Mouse (Mus musculus): ENCODE results near the gene Efcab11. TPM values are rescaled to one million over a fixed set of nuclear protein-coding genes. Genes with fewer than 3 reads are reported as not detected.

Gene Efcab11
- polyA plus RNA-seq, 1 experiment from 2014 or later: 5.7 TPM

DNA sequence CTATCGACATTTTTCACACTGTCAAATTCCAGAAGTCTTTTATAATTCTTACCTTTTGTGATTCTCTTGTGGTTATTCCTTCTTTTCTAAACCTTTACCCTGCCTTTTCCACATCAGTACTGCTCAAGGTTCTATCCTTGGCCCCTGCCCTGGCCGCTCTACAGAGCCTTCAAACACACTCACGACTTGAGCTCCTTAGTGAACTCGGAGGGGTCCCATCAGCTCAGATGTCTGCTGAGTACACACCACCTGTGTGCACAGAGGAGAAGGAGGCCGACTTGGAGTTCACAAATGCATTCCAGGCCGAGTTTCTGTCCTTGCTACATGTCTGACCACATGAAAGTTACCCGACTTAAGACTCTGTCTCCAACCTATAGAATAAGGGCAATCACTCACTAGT is 113.2 kb downstream of the Efcab11 start:
- no peak for DNase-seq
- no peaks in the 10 kb centered on the region for H3K36me3 ChIP-seq
- H3K9ac ChIP-seq: no peak overlapping the region
- WGBS (ENCODE audit: insufficient replicate concordance): 63% methylated on average over 7 of the region's 7 CpGs
- no peaks in the 10 kb centered on the region for H3K4me1 ChIP-seq (replicated peaks)
- no peak overlapping the region for H3K27ac ChIP-seq
- H3K27me3 ChIP-seq: no peaks in the 10 kb centered on the region
- H3K9me3 ChIP-seq (replicated peaks): no peaks in the 10 kb centered on the region
- H3K4me2 ChIP-seq: no peak overlapping the region
- H3K4me3 ChIP-seq (replicated peaks): no peak overlapping the region
- ATAC-seq (ENCODE audit: low read depth): no peak

DNA sequence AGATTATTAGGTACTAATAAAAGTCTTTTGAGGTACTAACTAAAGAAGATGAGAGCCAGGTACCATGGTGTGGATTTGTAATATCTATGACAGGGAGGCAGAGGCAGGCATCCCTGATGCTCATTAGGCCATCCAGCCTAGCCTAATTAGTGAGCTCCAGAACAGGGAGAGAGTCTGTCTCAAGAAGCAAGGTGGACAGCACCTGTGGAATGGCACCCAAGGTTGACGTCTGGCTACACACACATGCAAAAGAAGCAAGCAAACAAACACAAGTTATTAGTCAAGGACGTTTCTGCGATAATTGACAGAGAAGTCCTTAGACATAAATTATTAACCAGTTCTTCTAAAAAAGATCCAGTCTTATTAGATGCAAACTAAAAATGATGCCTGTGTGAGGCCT is 114.6 kb downstream of the Efcab11 start:
- Histone ChIP-seq H3K27me3 (no peaks in the 10 kb centered on the region), H3K9ac (no peak overlapping the region), H3K4me2 (no peak overlapping the region), H3K4me1 (replicated peaks) (no peaks in the 10 kb centered on the region), H3K9me3 (replicated peaks) (no peaks in the 10 kb centered on the region), H3K4me3 (replicated peaks) (no peak overlapping the region), H3K36me3 (no peaks in the 10 kb centered on the region), H3K27ac (no peak overlapping the region)
- no peak for ATAC-seq (ENCODE audit: low read depth)
- 71% methylated on average over 3 of the region's 3 CpGs for WGBS (ENCODE audit: insufficient replicate concordance)
- DNase-seq: no peak

DNA sequence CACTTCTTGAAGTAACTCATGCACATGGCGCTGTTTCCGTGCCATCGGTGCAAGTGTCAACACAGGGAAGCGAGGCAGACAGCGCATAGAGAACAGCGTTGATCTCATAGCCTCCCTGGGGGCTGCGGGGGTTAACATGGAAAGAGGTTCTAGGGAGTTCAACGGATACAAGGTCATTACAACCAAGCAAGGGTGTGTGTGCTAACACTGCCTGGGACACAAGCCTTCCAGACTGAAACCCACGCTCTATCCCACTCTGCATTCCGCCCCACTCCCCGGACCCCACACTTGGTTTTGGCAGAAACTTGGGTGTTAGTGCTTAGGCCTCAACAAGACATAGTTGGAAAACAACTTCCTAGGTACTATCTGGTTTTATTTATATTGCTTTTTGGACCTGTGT is 116.5 kb downstream of the Efcab11 start:
- Histone ChIP-seq H3K27ac (no peak overlapping the region), H3K9me3 (replicated peaks) (no peaks in the 10 kb centered on the region), H3K27me3 (no peaks in the 10 kb centered on the region), H3K4me3 (replicated peaks) (no peak overlapping the region), H3K36me3 (no peaks in the 10 kb centered on the region), H3K4me1 (replicated peaks) (no peaks in the 10 kb centered on the region), H3K9ac (no peak overlapping the region), H3K4me2 (no peak overlapping the region)
- DNase-seq (no peak), ATAC-seq (ENCODE audit: low read depth) (no peak)
- 75% methylated on average over 11 of the region's 11 CpGs for WGBS (ENCODE audit: insufficient replicate concordance)

DNA sequence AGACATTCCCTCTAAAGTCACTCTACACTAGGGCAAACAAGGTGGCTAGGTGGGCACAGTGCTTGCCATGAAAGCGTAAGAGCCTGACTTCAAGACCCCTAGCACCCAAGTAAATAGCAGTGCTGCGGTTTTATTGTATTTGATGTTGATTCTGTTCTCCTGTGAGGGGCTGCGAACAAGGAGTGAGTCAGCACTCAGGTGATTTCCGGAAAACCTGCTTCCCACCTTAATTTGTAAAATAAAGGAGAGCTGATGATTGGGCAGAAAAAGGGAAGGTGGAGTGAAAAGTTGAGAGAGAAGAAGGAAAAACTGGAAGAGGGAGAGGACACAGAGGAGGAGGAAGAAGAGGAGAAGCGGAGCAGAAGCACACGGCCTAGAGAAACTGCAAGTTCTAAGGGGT is 118.3 kb downstream of the Efcab11 start:
- Histone ChIP-seq H3K9ac (no peak overlapping the region), H3K9me3 (replicated peaks) (no peaks in the 10 kb centered on the region), H3K27ac (no peak overlapping the region), H3K36me3 (no peaks in the 10 kb centered on the region), H3K4me1 (replicated peaks) (no peaks in the 10 kb centered on the region), H3K4me3 (replicated peaks) (no peak overlapping the region), H3K27me3 (no peaks in the 10 kb centered on the region), H3K4me2 (no peak overlapping the region)
- DNase-seq (no peak), ATAC-seq (ENCODE audit: low read depth) (no peak)
- 71% methylated on average over 6 of the region's 6 CpGs for WGBS (ENCODE audit: insufficient replicate concordance)

DNA sequence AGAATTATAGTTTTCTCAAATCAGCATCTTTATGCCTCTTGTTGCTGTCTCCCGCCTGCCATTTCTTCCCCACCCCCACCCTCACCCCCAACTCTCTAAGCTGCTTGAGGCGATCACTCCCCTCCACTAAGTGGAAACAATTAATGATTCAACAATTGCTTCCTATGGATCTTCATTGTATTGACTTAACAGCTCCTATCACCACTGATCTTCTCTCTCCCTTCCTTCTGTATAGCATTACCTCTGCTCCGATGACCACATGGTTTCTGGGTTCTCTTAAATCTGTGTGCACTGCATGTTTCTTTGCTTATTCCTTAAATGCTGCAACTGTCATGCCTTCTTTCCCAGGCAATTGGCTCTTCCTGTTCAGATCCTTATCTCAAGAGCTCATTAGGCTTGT is 120.2 kb downstream of the Efcab11 start:
- no peak overlapping the region for H3K4me3 ChIP-seq (replicated peaks)
- H3K27me3 ChIP-seq: no peaks in the 10 kb centered on the region
- no peaks in the 10 kb centered on the region for H3K9me3 ChIP-seq (replicated peaks)
- H3K36me3 ChIP-seq: no peaks in the 10 kb centered on the region
- ATAC-seq (ENCODE audit: low read depth): no peak
- no peak overlapping the region for H3K4me2 ChIP-seq
- no peak overlapping the region for H3K27ac ChIP-seq
- no peak for DNase-seq
- WGBS (ENCODE audit: insufficient replicate concordance): 62% methylated on average over 3 of the region's 3 CpGs
- no peaks in the 10 kb centered on the region for H3K4me1 ChIP-seq (replicated peaks)
- no peak overlapping the region for H3K9ac ChIP-seq

DNA sequence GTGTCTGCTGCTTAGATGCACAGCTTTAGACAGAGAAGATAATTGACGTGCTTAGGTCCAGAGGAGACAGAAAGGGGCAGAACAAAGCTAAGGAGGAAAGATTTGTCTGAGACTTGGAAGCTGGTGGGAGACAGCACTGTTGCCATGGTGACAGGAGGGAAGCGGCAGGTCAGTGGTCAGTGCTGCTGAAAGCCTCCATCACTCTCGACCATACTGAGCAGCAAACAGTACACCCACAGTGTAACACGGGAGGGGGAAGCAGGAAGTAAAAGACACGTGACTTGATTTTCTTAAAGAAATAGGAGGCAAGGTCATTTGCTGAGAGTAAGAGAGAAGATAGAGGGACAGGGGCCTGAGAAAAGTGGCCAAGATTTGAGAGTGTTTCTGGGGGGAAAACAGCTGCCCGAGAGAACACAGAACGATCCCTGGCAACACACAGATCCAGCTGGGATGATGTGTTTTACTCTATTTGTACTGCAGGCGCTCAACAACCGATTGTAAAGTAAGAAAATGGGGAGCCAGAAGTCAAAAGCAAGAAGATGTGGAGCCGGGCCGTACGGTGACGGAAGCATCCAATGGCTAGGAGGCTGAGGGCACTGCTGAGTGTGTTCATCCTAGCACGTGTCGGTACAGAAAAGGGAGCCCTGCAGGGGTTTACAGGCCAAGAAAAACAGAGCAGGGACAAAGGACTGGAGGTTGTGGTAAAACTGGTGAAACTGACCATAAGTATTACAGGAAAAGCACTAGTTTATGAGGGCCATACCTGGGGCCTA is 126.3 kb downstream of the Efcab11 start:
- DNase-seq: no peak
- Histone ChIP-seq H3K27me3 (no peaks in the 10 kb centered on the region), H3K36me3 (no peaks in the 10 kb centered on the region), H3K4me1 (replicated peaks) (no peaks in the 10 kb centered on the region), H3K27ac (no peak overlapping the region), H3K4me2 (no peak overlapping the region), H3K9ac (no peak overlapping the region), H3K4me3 (replicated peaks) (no peak overlapping the region), H3K9me3 (replicated peaks) (no peaks in the 10 kb centered on the region)
- WGBS (ENCODE audit: insufficient replicate concordance): 63% methylated on average over 15 of the region's 15 CpGs
- ATAC-seq (ENCODE audit: low read depth): no peak

DNA sequence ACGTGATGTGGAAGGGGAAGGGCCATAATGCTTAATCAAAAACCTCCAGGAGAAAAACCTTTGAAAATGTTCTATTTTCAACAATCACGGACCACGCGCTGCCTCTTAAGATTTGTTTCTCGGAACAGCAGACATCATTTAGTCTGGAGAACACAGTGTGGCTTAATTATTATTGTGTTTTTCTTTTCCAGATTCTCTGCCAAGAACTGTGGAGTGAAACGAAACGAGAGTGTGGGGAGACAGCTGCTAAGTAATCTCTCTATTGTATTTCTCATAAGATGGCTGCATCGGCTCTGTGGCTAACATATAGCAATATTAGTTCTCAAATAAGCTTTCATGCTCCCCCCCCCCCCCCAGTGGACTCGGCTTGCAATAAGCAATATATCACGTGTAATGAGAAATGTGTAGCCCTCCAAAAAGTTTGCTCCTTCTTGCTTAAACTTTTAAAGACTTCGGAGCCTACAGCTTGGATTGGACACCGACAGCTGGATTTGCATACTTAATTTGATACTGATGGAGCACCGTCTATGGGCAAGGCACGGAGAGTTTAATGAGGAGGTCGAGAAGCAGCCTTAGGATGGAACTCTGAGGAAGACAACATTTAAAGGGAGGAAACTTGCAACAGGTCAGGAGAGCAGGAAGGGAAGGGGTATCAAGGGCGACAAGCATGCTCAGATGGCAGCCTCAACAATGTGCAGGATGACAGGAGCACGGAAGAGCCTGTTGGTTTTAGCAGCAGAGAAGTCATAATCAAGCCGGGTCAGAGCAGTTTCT is 127.1 kb downstream of the Efcab11 start:
- H3K4me2 ChIP-seq: no peak overlapping the region
- no peak overlapping the region for H3K4me3 ChIP-seq (replicated peaks)
- H3K27ac ChIP-seq: no peak overlapping the region
- no peak overlapping the region for H3K9ac ChIP-seq
- no peaks in the 10 kb centered on the region for H3K27me3 ChIP-seq
- no peaks in the 10 kb centered on the region for H3K9me3 ChIP-seq (replicated peaks)
- DNase-seq (no peak), ATAC-seq (ENCODE audit: low read depth) (no peak)
- no peaks in the 10 kb centered on the region for H3K4me1 ChIP-seq (replicated peaks)
- 73% methylated on average over 18 of the region's 18 CpGs for WGBS (ENCODE audit: insufficient replicate concordance)
- H3K36me3 ChIP-seq: no peaks in the 10 kb centered on the region

DNA sequence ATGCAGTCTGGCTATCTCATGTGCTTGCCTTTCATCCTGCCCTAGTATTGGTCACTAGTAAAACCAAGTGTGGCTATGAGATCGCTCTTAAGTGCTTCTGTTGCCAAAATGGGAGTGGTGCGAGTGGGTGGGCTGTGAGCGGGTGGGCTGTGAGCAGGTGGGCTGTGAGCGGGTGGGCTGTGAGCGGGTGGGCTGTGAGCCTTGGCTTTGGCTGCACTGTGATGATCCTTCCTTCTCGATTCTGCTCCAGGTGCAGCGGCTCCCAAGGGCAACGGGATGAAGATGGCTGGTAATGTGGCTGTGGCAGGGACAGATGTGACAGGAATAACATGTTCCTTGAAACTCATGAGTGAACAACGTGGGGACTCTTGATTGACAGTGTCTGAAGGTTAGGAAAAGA is 128.0 kb downstream of the Efcab11 start:
- DNase-seq: no peak
- no peak overlapping the region for H3K4me3 ChIP-seq (replicated peaks)
- H3K27me3 ChIP-seq: no peaks in the 10 kb centered on the region
- ATAC-seq (ENCODE audit: low read depth): no peak
- H3K4me1 ChIP-seq (replicated peaks): no peaks in the 10 kb centered on the region
- H3K4me2 ChIP-seq: no peak overlapping the region
- H3K27ac ChIP-seq: no peak overlapping the region
- no peaks in the 10 kb centered on the region for H3K36me3 ChIP-seq
- H3K9me3 ChIP-seq (replicated peaks): no peaks in the 10 kb centered on the region
- 79% methylated on average over 9 of the region's 9 CpGs for WGBS (ENCODE audit: insufficient replicate concordance)
- no peak overlapping the region for H3K9ac ChIP-seq

DNA sequence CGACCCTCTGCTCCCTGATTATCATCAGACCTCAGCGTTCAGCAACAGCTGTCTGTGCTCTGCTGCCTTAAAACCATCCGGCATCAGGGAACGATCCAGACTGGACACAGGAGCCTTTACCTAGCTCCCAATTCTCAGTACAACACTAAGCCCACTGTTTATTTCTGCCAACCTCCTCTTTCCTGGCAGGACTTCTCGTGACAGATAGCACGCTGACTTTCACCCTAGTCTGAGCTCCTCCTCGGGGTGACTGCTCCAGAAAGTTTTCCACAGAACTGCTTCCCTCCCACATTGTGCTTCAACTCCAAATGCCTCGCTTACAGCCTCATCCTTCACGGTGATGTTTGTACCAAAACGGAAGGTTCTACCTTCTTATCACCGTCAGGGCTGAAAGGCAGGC is 131.3 kb downstream of the Efcab11 start:
- Histone ChIP-seq H3K27me3 (no peaks in the 10 kb centered on the region), H3K9ac (no peak overlapping the region), H3K4me2 (no peak overlapping the region), H3K36me3 (no peaks in the 10 kb centered on the region), H3K27ac (no peak overlapping the region), H3K9me3 (replicated peaks) (no peaks in the 10 kb centered on the region), H3K4me1 (replicated peaks) (no peaks in the 10 kb centered on the region), H3K4me3 (replicated peaks) (no peak overlapping the region)
- DNase-seq (no peak), ATAC-seq (ENCODE audit: low read depth) (no peak)
- 61% methylated on average over 11 of the region's 11 CpGs for WGBS (ENCODE audit: insufficient replicate concordance)

DNA sequence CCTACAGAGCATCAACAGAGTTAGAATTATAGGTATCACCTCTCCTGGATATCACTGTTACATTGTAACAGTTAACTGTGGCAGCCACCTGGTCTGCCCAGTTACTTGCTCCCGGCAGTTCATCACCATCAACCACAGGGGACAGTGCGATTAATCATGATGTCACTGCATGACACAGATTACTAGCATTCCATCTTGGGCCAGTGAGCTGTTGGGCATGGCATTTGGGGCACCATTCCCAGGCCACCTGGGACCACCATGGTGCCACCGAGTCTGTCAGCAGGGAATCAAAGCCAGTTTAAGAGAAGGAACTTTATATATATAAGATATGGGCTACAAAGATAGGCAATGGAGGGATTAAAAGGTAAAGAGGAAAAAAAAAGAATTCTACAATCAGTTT is 134.8 kb downstream of the Efcab11 start:
- Histone ChIP-seq H3K9me3 (replicated peaks) (no peaks in the 10 kb centered on the region), H3K27me3 (no peaks in the 10 kb centered on the region), H3K27ac (no peak overlapping the region), H3K4me2 (no peak overlapping the region), H3K36me3 (no peaks in the 10 kb centered on the region), H3K9ac (no peak overlapping the region), H3K4me3 (replicated peaks) (no peak overlapping the region), H3K4me1 (replicated peaks) (no peaks in the 10 kb centered on the region)
- WGBS (ENCODE audit: insufficient replicate concordance): 55% methylated on average over 3 of the region's 3 CpGs
- DNase-seq: no peak
- ATAC-seq (ENCODE audit: low read depth): no peak

DNA sequence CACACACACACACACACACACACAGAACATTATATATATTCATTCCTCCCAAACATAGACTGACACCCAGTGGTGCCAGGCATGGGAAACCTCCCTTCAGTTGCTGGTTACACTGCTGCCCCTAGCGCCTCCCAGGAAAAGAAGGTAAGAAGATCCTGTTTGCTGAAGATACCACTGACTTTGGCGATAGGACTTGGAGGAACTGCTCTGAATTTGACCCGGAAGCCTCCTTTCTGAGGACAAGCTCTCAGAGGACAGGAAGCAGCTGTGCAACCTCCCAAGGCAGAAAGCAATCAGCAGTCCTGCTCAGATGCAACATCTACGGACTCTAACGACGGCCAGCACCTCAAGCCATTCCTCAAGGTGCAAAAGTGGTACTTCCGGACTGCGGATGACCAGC is 142.6 kb downstream of the Efcab11 start:
- no peaks in the 10 kb centered on the region for H3K36me3 ChIP-seq
- no peak overlapping the region for H3K27ac ChIP-seq
- 42% methylated on average over 8 of the region's 8 CpGs for WGBS (ENCODE audit: insufficient replicate concordance)
- H3K9ac ChIP-seq: no peak overlapping the region
- no peaks in the 10 kb centered on the region for H3K4me1 ChIP-seq (replicated peaks)
- no peaks in the 10 kb centered on the region for H3K27me3 ChIP-seq
- no peak overlapping the region for H3K4me2 ChIP-seq
- ATAC-seq (ENCODE audit: low read depth): no peak
- no peaks in the 10 kb centered on the region for H3K9me3 ChIP-seq (replicated peaks)
- DNase-seq: no peak
- no peak overlapping the region for H3K4me3 ChIP-seq (replicated peaks)

DNA sequence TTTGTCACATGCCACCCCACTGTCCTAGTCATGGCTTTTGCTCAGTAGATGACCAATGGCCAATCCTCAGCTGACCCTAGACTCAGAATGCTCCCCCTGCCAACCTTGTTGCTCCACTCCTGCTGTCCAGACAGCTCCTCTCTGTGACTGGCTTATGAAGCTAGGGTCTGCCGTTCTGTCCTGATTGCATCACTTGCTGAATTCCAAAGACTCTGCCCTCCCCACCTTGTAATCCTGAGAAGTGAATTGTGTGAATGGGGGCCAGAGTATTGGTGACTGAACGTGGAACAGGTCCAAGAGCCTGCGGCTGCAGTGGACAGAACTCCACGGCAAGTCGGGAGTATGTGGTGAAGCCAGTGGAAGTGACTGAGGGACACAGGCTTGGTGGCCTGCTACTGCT is 145.0 kb downstream of the Efcab11 start:
- DNase-seq (no peak), ATAC-seq (ENCODE audit: low read depth) (no peak)
- H3K27me3 ChIP-seq: no peaks in the 10 kb centered on the region
- no peak overlapping the region for H3K9ac ChIP-seq
- no peaks in the 10 kb centered on the region for H3K9me3 ChIP-seq (replicated peaks)
- no peak overlapping the region for H3K27ac ChIP-seq
- H3K4me2 ChIP-seq: no peak overlapping the region
- H3K4me1 ChIP-seq (replicated peaks): no peaks in the 10 kb centered on the region
- no peak overlapping the region for H3K4me3 ChIP-seq (replicated peaks)
- H3K36me3 ChIP-seq: no peaks in the 10 kb centered on the region
- 63% methylated on average over 5 of the region's 5 CpGs for WGBS (ENCODE audit: insufficient replicate concordance)

Data from liver, embryonic 13.5 days (tissue).